In the genomic region with DNA sequence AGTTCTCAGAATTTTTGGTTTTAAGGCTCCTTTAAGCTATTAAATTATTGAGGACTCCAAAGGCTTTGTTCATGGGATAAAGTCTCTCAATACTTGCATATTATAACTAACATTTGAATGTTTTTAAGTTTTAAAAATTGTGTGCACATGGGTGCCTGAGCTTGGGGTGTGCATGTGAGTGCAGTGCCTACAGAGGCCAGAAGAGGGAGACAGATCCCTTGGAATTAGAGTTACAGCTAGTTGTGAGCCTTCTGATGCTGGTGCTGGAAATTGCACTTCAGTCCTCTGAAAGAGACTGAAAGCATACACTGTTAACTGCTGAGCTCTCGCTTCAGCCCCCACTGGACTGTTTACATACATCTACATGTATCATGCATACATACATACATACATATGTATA, we compare ENCODE assay signal across 8 mouse cellular contexts.
DNase-seq lines count a peak whose midpoint lies in the region; ATAC-seq lines count a peak whose summit lies in the region.

No protein-coding gene starts in this region.

- peak; percentile 66; the same call in 1 of the 2 replicates for ATAC-seq in common myeloid progenitor, adult 5-6 weeks (replicated peaks; ENCODE audit: low read depth, poor library complexity, severe bottlenecking)

- intact Hi-C loops in gastrocnemius, postnatal 36 days (cut with DNase I) = loop anchor here (5.0 kb wide), 1 partner anchor 265 kb away; no protein-coding TSS in a partner anchor

- DNase-seq in gastrocnemius, adult 18-20 months (ENCODE audit: low spot score) = peak; percentile 8
- no peak for DNase-seq in gastrocnemius, postnatal 36 days
- peak; percentile 16 for DNase-seq in retina, adult 2 months (ENCODE audit: low read depth, low spot score)
- DNase-seq in retina, postnatal 1 day = no peak
- DNase-seq in lung, postnatal 36 days = peak; percentile 40
- no peak for DNase-seq in neural tube, embryonic 10.5 days (ENCODE audit: extremely low spot score, low spot score)
- DNase-seq in layer of hippocampus, postnatal 14 days (ENCODE audit: low spot score in 2 of 2) = no peak

Comparison
In these comparisons a context has a peak if more than half of its experiments do, and no peak if none do; other contexts are left out.
1. DNase-seq: peak in gastrocnemius, adult 18-20 months (single experiment), retina, adult 2 months (single experiment) and lung, postnatal 36 days (single experiment); none in gastrocnemius, postnatal 36 days (0 of 2), retina, postnatal 1 day (single experiment), neural tube, embryonic 10.5 days (single experiment) and layer of hippocampus, postnatal 14 days (0 of 2).